Comparison of ENCODE assay signal across 14 mouse cellular contexts in the genomic region with DNA sequence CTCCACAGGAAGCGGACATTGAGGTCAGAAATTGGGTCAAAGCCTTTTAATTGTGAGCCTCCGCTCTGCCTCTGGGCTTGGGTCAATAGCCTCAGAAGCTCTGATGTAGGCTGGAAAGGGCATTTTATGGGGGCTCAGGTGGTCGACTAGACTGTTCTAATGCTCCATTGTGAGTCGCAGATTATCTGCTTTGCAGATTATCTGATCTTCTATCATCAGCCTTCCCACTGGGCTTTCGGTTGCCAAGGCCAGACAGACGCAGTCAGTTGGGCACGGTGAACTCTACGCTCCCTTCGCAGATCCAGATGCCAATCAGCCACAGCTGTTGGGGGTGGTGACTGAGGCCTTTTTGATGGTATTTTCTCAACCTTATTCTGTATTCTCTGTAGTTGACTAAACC.
"Had no signal": no experiment of that assay in that cellular context is flagged by ENCODE, and none has a peak within 500 bp of the region (broad histone marks: within the 10 kb centered on the region; RNA-seq: fewer than 3 reads in every experiment).

No protein-coding gene starts in this region.

- H3K9ac ChIP-seq: limb, embryonic 15.5 days; liver, embryonic 12.5 days; lung, embryonic 14.5 days; neural tube, embryonic 12.5 days; stomach, embryonic 15.5 days had no signal

- DNase-seq: kidney, adult 11 months; kidney, postnatal 14 days; lung, embryonic 14.5 days; lung, postnatal 10 days; lung, postnatal 4 days; right cerebral cortex, adult 18-20 months; right cerebral cortex, postnatal 25 days; thymus, postnatal 4 days had no signal

- H3K36me3 ChIP-seq: limb, embryonic 15.5 days; neural tube, embryonic 12.5 days had no signal

- H3K9me3 ChIP-seq: limb, embryonic 15.5 days; liver, embryonic 12.5 days; neural tube, embryonic 12.5 days; stomach, embryonic 15.5 days had no signal

- H3K27ac ChIP-seq: left cerebral cortex, adult 2 months; limb, embryonic 15.5 days; liver, embryonic 12.5 days; neural tube, embryonic 12.5 days; stomach, embryonic 15.5 days had no signal

- H3K4me2 ChIP-seq: limb, embryonic 15.5 days; liver, embryonic 12.5 days; lung, embryonic 14.5 days; neural tube, embryonic 12.5 days; stomach, embryonic 15.5 days had no signal

- ATAC-seq: liver, embryonic 12.5 days had no signal

- H3K4me3 ChIP-seq: left cerebral cortex, adult 2 months; limb, embryonic 15.5 days; liver, embryonic 12.5 days; myocyte; neural tube, embryonic 12.5 days; stomach, embryonic 15.5 days had no signal

- H3K27me3 ChIP-seq: limb, embryonic 15.5 days; liver, embryonic 12.5 days; neural tube, embryonic 12.5 days; stomach, embryonic 15.5 days had no signal
